Comparison of ENCODE assay signal across 8 mouse cellular contexts in genomic region chr6:87913661-87914325, GRCm38 (mm10). TPM values are rescaled to one million over a fixed set of nuclear protein-coding genes. Genes with fewer than 3 reads are reported as not detected.
A peak's percentile ranks its signal among the peaks of the same experiment; 100 is the strongest.
DNase-seq lines count a peak whose midpoint lies in the region; ATAC-seq and TF ChIP-seq lines count a peak whose summit lies in the region.

Hmces (plus strand) TSS chr6:87913935.

- H3K27me3 ChIP-seq in embryonic facial prominence, embryonic 10.5 days (replicated peaks; ENCODE audit: low read depth, poor library complexity, severe bottlenecking) = no peaks in the 10 kb centered on the region
- no peaks in the 10 kb centered on the region for H3K27me3 ChIP-seq in limb, embryonic 14.5 days (ENCODE audit: control insufficient read depth, insufficient read depth, low read length)
- no peaks in the 10 kb centered on the region for H3K27me3 ChIP-seq in midbrain, embryonic 15.5 days (replicated peaks)

- peak within 1 kb of the TSS; percentile 94 for H3K4me3 ChIP-seq in embryonic facial prominence, embryonic 10.5 days
- peak within 1 kb of the TSS; percentile 89 for H3K4me3 ChIP-seq in limb, embryonic 14.5 days (replicated peaks; ENCODE audit: low read length)
- peak within 1 kb of the TSS; percentile 51 for H3K4me3 ChIP-seq in midbrain, embryonic 15.5 days

- H3K27ac ChIP-seq in embryonic facial prominence, embryonic 10.5 days (replicated peaks) = peak within 1 kb of the TSS; percentile 91
- H3K27ac ChIP-seq in limb, embryonic 14.5 days (replicated peaks; ENCODE audit: low read depth, low read length) = peak within 1 kb of the TSS; percentile 87
- H3K27ac ChIP-seq in midbrain, embryonic 15.5 days = peak within 1 kb of the TSS; percentile 83

- peak; percentile 91 for ATAC-seq in limb, embryonic 14.5 days (ENCODE audit: low FRiP score, low read depth)
- peak; percentile 94 for ATAC-seq in midbrain, embryonic 15.5 days (replicated peaks)

- peak within 1 kb of the TSS; percentile 87 for H3K9ac ChIP-seq in limb, embryonic 14.5 days (ENCODE audit: low read depth, low read length, severe bottlenecking)
- peak within 1 kb of the TSS; percentile 70 for H3K9ac ChIP-seq in midbrain, embryonic 15.5 days

- peak within 1 kb of the TSS; percentile 74 for H3K4me2 ChIP-seq in limb, embryonic 14.5 days (replicated peaks; ENCODE audit: low read depth, low read length, severe bottlenecking)
- peak within 1 kb of the TSS; percentile 83 for H3K4me2 ChIP-seq in midbrain, embryonic 15.5 days

- TF ChIP-seq POLR2A in limb, embryonic 14.5 days (IDR thresholded peaks at IDR 0.05; ENCODE audit: borderline replicate concordance, extremely low read depth, insufficient read depth, insufficient read length) = 0 out of 2 replicates have a peak, but pooled peaks have one; percentile 9

- WGBS in embryonic facial prominence, embryonic 10.5 days = under 1% methylated on average over 62 of the region's 62 CpGs
- WGBS in limb, embryonic 14.5 days = under 1% methylated on average over 54 of the region's 62 CpGs
- under 1% methylated on average over 58 of the region's 62 CpGs for WGBS in midbrain, embryonic 15.5 days

- peaks cover 22% of the 10 kb centered on the region for H3K4me1 ChIP-seq in embryonic facial prominence, embryonic 10.5 days
- peaks cover 12% of the 10 kb centered on the region for H3K4me1 ChIP-seq in limb, embryonic 14.5 days (ENCODE audit: control insufficient read depth, insufficient read depth, low read length)
- peaks cover 16% of the 10 kb centered on the region for H3K4me1 ChIP-seq in midbrain, embryonic 15.5 days

- H3K36me3 ChIP-seq in embryonic facial prominence, embryonic 10.5 days (replicated peaks) = peaks cover 76% of the 10 kb centered on the region
- H3K36me3 ChIP-seq in limb, embryonic 14.5 days (ENCODE audit: control insufficient read depth, insufficient read depth, low read length) = peaks cover 70% of the 10 kb centered on the region
- H3K36me3 ChIP-seq in midbrain, embryonic 15.5 days (replicated peaks) = peaks cover 43% of the 10 kb centered on the region

- DNase-seq in 3T3-L1 (ENCODE audit: low read depth, low spot score) = peak; percentile 69
- peak; percentile 84 for DNase-seq in adrenal gland, postnatal 10 days
- peak; percentile 85 for DNase-seq in embryonic facial prominence, embryonic 10.5 days (ENCODE audit: low spot score)
- DNase-seq in heart, adult 18-20 months = peak; percentile 73 to 79
- DNase-seq in kidney, adult 18-20 months = peak; percentile 83
- peak; percentile 63 for DNase-seq in limb, embryonic 14.5 days (ENCODE audit: low spot score)
- peak; percentile 72 to 81 for DNase-seq in spleen, adult 18-20 months

- H3K9me3 ChIP-seq in embryonic facial prominence, embryonic 10.5 days = no peaks in the 10 kb centered on the region
- H3K9me3 ChIP-seq in limb, embryonic 14.5 days (ENCODE audit: control insufficient read depth, low read length) = no peaks in the 10 kb centered on the region
- H3K9me3 ChIP-seq in midbrain, embryonic 15.5 days = no peaks in the 10 kb centered on the region

RNA-seq across cellular contexts. Expression of gene Hmces, which starts in this region (rescaled TPM):
- total RNA-seq in adrenal gland, postnatal 10 days (2021) = 10 to 100 TPM; 21.1 to 25.4 TPM
- 64.0 and 67.1 TPM in 2 replicates for polyA plus RNA-seq in embryonic facial prominence, embryonic 10.5 days (2016; fragmentation: Nextera tagmentation; extraction: Ambion mirVana)
- 10 to 100 TPM; 10.8 to 12.2 TPM for total RNA-seq in heart, adult 18-20 months (2021)
- 42.6 and 44.1 TPM in 2 replicates for polyA plus RNA-seq in limb, embryonic 14.5 days (2012; rRNA removed)
- 48.9 and 59.0 TPM in 2 replicates for polyA plus RNA-seq in limb, embryonic 14.5 days (2014; fragmentation: Nextera tagmentation; extraction: Ambion mirVana)
- 40.9 and 45.6 TPM in 2 replicates for polyA plus RNA-seq in midbrain, embryonic 15.5 days (2015; fragmentation: Nextera tagmentation; extraction: Ambion mirVana)

Comparison
In these comparisons a context has a peak if more than half of its experiments do, and no peak if none do; other contexts are left out.
1. Peak in every context shown above with its lines: DNase-seq, ATAC-seq, H3K4me3 ChIP-seq and H3K27ac ChIP-seq.